Mouse (Mus musculus): ENCODE measurements around the gene Spp2. TPM values are rescaled to one million over a fixed set of nuclear protein-coding genes. Genes with fewer than 3 reads are reported as not detected.
A peak's percentile ranks its signal among the peaks of the same experiment; 100 is the strongest.
"Not testable (repeated sequence)": the region's sequence is repeated elsewhere in the genome, so short reads cannot be mapped to it uniquely, and the experiment has no call there.

Gene Spp2
- polyA plus RNA-seq, 1 experiment from 2014 or later: not detected

DNA sequence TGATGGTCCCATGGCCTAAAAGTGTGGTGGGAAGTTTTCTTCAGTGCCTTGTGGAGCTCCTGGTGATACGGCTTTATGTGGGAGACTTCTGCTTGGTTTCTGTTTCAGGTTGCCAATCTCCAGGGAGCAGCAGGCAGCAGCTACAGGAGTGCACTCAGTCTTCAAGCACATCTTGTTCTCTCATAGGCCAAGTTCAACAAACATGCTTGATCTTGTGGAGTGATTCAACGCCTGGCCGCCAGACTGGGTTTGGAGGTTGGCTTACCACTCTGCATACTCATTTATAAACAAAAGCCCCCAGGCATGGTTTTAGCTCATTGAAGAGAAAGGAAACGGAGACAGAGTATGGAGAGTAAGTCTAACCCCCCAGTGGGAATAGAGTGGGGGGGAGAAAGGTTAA is 36.6 kb downstream of the Spp2 start:
- H3K4me2 ChIP-seq (replicated peaks): no peak overlapping the region
- 69% methylated on average over 4 of the region's 4 CpGs for WGBS

GRCm38 (mm10) chr1:88445400-88445799 is 38.6 kb downstream of the Spp2 start:
- H3K27me3 ChIP-seq: no peaks in the 10 kb centered on the region
- no peak overlapping the region for H3K4me2 ChIP-seq (replicated peaks)
- no peak overlapping the region for H3K27ac ChIP-seq (replicated peaks)
- H3K9ac ChIP-seq (replicated peaks): no peak overlapping the region
- no peaks in the 10 kb centered on the region for H3K36me3 ChIP-seq
- 67% methylated on average over 4 of the region's 4 CpGs for WGBS
- no peak for ATAC-seq (replicated peaks)
- H3K4me1 ChIP-seq: peaks cover 18% of the 10 kb centered on the region
- H3K4me3 ChIP-seq: no peak overlapping the region
- no peaks in the 10 kb centered on the region for H3K9me3 ChIP-seq

More for the DNA sequence above, 36.6 kb downstream of the Spp2 start:
- Histone ChIP-seq H3K27ac (replicated peaks) (no peak overlapping the region), H3K9me3 (no peaks in the 10 kb centered on the region), H3K27me3 (no peaks in the 10 kb centered on the region), H3K4me1 (peaks cover 18% of the 10 kb centered on the region), H3K4me3 (no peak overlapping the region), H3K9ac (replicated peaks) (no peak overlapping the region), H3K36me3 (no peaks in the 10 kb centered on the region)
- no peak for ATAC-seq (replicated peaks)

DNA sequence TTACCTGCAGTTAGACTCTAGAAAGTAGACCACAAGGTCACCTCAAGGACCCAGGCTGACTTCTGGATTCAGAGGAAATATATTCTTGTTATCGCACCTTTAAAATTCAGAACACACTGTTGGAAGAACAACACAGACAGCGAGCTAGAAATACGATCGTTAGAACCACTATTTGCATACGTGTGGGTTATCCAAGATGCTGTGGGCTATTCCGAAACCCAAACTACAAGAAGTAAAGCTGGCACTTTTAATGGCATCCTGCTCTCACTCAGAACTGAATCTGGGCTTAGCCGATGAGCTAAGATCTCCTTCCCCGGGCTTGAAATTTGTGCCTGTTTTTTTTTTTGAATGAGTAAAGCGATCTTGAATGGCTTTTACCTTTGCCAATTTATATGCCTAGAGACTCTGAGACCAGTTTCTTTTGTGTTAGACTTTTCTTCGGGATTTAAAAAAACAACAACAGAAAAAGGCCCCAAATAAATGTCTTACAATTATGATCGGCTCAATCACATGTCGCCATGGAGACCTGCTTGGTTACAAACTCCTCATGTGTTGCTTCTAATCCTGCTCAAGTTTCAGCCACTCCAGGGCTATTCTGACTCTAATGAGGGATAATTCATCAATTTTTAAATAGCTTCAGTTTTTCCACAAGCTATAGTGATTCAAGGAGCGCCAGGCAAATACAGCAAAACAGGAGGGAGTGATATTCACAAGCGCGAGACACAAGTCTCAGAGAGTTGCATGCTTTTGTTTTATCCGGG is 39.7 kb downstream of the Spp2 start:
- Histone ChIP-seq H3K9ac (replicated peaks) (no peak overlapping the region), H3K9me3 (no peaks in the 10 kb centered on the region), H3K27me3 (no peaks in the 10 kb centered on the region), H3K27ac (replicated peaks) (0 out of 2 replicates have a peak overlapping the region, but pooled peaks have one; percentile 10), H3K4me2 (replicated peaks) (peak overlapping the region; percentile 13), H3K4me3 (0 out of 2 replicates have a peak overlapping the region, but pooled peaks have one; percentile 9), H3K36me3 (no peaks in the 10 kb centered on the region), H3K4me1 (peaks cover 18% of the 10 kb centered on the region)
- no peak for ATAC-seq (replicated peaks)
- WGBS: 10% methylated on average over 16 of the region's 16 CpGs

DNA sequence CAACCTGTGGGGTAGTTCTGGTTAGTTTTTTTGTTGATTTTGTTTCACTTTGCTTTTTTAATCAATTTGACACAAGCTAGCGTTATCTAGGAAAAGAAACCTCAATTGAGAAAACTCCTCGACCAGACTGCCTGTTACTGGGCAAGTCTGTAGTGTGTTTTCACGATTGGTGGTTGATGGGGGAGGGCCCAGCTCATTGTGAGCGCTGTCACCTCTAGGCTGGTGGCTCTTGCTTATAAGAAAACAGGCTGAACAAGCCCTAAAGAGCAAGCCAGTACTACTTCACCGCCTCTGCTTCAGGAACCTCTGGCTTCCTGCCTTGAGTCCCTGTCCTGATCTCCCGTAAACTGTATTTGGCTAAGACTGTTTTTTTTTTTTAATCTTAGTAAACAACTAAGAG is 40.7 kb downstream of the Spp2 start:
- peaks cover 18% of the 10 kb centered on the region for H3K4me1 ChIP-seq
- 0 out of 2 replicates have a peak, but pooled peaks have one; percentile 48 for ATAC-seq (replicated peaks)
- 9% methylated on average over 6 of the region's 6 CpGs for WGBS
- H3K27ac ChIP-seq (replicated peaks): no peak overlapping the region
- peak overlapping the region; percentile 11; the same call in 1 of the 2 replicates for H3K4me2 ChIP-seq (replicated peaks)
- no peaks in the 10 kb centered on the region for H3K36me3 ChIP-seq
- no peaks in the 10 kb centered on the region for H3K9me3 ChIP-seq
- H3K27me3 ChIP-seq: no peaks in the 10 kb centered on the region
- no peak overlapping the region for H3K4me3 ChIP-seq
- H3K9ac ChIP-seq (replicated peaks): no peak overlapping the region

- WGBS: 79% methylated on average over 3 of the region's 3 CpGs
- not testable (repeated sequence) for ATAC-seq (replicated peaks)
Measured at GRCm38 (mm10) chr1:88448094-88448493, 41.3 kb downstream of the Spp2 start.

DNA sequence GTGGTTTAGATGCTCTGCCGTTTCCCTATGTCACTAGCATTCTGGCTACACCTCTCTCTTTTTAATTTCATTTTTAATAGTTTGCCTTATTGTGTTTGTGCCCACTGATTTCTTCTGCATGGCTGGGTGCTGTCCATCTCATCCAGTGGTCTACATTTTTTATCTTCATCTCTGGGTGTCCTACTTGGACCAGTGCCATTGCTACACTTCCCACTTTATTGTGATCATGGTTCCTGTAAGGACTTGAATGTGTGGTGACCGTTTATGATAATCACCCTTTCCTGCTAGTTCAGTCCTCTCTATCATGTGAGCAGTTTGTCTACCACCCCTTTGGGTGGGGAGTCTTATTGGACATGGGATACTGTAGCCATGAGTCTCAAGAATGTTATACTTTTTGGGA is 43.0 kb downstream of the Spp2 start:
- no peaks in the 10 kb centered on the region for H3K36me3 ChIP-seq
- H3K9ac ChIP-seq (replicated peaks): no peak overlapping the region
- no peaks in the 10 kb centered on the region for H3K27me3 ChIP-seq
- ATAC-seq (replicated peaks): no peak
- H3K4me1 ChIP-seq: peaks cover 21% of the 10 kb centered on the region
- H3K4me3 ChIP-seq: no peak overlapping the region
- H3K4me2 ChIP-seq (replicated peaks): no peak overlapping the region
- 82% methylated on average over 2 of the region's 2 CpGs for WGBS
- no peaks in the 10 kb centered on the region for H3K9me3 ChIP-seq
- no peak overlapping the region for H3K27ac ChIP-seq (replicated peaks)

More at GRCm38 (mm10) chr1:88448094-88448493, 41.3 kb downstream of the Spp2 start:
- H3K27ac ChIP-seq (replicated peaks); H3K4me2 ChIP-seq (replicated peaks); H3K36me3 ChIP-seq; H3K27me3 ChIP-seq; H3K4me3 ChIP-seq; H3K9ac ChIP-seq (replicated peaks); H3K9me3 ChIP-seq: not testable (repeated sequence)
- peaks cover 18% of the 10 kb centered on the region for H3K4me1 ChIP-seq

- Histone ChIP-seq H3K4me3 (no peak overlapping the region), H3K9ac (replicated peaks) (no peak overlapping the region), H3K27me3 (no peaks in the 10 kb centered on the region), H3K27ac (replicated peaks) (no peak overlapping the region), H3K4me1 (peaks cover 21% of the 10 kb centered on the region), H3K9me3 (no peaks in the 10 kb centered on the region), H3K36me3 (no peaks in the 10 kb centered on the region), H3K4me2 (replicated peaks) (no peak overlapping the region)
- ATAC-seq (replicated peaks): no peak
- 79% methylated on average over 4 of the region's 4 CpGs for WGBS
Measured at GRCm38 (mm10) chr1:88450668-88451067, 43.9 kb downstream of the Spp2 start.

- Histone ChIP-seq H3K4me3 (no peak overlapping the region), H3K27ac (replicated peaks) (no peak overlapping the region), H3K4me1 (peaks cover 8% of the 10 kb centered on the region), H3K9me3 (no peaks in the 10 kb centered on the region), H3K36me3 (no peaks in the 10 kb centered on the region), H3K4me2 (replicated peaks) (no peak overlapping the region), H3K9ac (replicated peaks) (no peak overlapping the region), H3K27me3 (no peaks in the 10 kb centered on the region)
- no peak for ATAC-seq (replicated peaks)
- WGBS: 95% methylated on average over 6 of the region's 6 CpGs
Measured at GRCm38 (mm10) chr1:88452198-88452597, 45.4 kb downstream of the Spp2 start.

GRCm38 (mm10) chr1:88454703-88455102 is 47.9 kb downstream of the Spp2 start:
- WGBS: 58% methylated on average over 3 of the region's 3 CpGs
- Histone ChIP-seq H3K4me3 (no peak overlapping the region), H3K27ac (replicated peaks) (no peak overlapping the region), H3K9me3 (no peaks in the 10 kb centered on the region), H3K9ac (replicated peaks) (no peak overlapping the region), H3K4me2 (replicated peaks) (no peak overlapping the region), H3K36me3 (no peaks in the 10 kb centered on the region), H3K27me3 (no peaks in the 10 kb centered on the region), H3K4me1 (peaks cover 3% of the 10 kb centered on the region; the same call in 1 of the 2 replicates)
- ATAC-seq (replicated peaks): no peak

DNA sequence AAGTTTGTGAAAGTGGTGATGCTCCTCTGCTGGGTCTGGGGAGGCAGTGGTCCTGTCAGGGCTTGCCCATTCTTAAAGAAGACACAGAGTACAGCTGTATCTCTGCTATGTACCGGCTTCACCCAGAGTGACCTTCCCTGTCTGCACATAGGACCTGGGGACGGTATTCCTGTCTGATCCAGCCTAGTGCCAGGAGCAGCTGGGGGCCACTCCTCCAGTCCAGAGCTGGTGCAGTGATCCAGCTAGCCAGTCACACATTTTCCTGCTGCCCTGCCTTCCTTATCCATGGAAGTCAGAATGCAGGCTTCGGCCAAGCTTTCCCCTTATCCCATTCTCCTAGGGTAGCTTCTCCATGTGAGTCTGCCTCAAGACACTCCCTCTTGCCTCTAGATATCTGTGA is 49.0 kb downstream of the Spp2 start:
- H3K9me3 ChIP-seq: no peaks in the 10 kb centered on the region
- H3K9ac ChIP-seq (replicated peaks): no peak overlapping the region
- no peak overlapping the region for H3K27ac ChIP-seq (replicated peaks)
- no peaks in the 10 kb centered on the region for H3K36me3 ChIP-seq
- H3K4me3 ChIP-seq: no peak overlapping the region
- no peak overlapping the region for H3K4me2 ChIP-seq (replicated peaks)
- no peaks in the 10 kb centered on the region for H3K27me3 ChIP-seq
- WGBS: 77% methylated on average over 3 of the region's 3 CpGs
- H3K4me1 ChIP-seq: peaks cover 3% of the 10 kb centered on the region; the same call in 1 of the 2 replicates
- no peak for ATAC-seq (replicated peaks)

- Histone ChIP-seq H3K27ac (replicated peaks) (0 out of 2 replicates have a peak overlapping the region, but pooled peaks have one; percentile 11), H3K27me3 (no peaks in the 10 kb centered on the region), H3K9me3 (no peaks in the 10 kb centered on the region), H3K36me3 (no peaks in the 10 kb centered on the region), H3K4me2 (replicated peaks) (no peak overlapping the region), H3K4me1 (peaks cover 3% of the 10 kb centered on the region; the same call in 1 of the 2 replicates), H3K4me3 (no peak overlapping the region), H3K9ac (replicated peaks) (no peak overlapping the region)
- peak; percentile 83 for ATAC-seq (replicated peaks)
- 41% methylated on average over 14 of the region's 14 CpGs for WGBS
Measured at GRCm38 (mm10) chr1:88456451-88457072, 49.8 kb downstream of the Spp2 start.

GRCm38 (mm10) chr1:88459196-88459595 is 52.4 kb downstream of the Spp2 start:
- Histone ChIP-seq H3K4me1 (peaks cover 6% of the 10 kb centered on the region), H3K4me3 (no peak overlapping the region), H3K27ac (replicated peaks) (no peak overlapping the region), H3K27me3 (no peaks in the 10 kb centered on the region), H3K36me3 (no peaks in the 10 kb centered on the region), H3K4me2 (replicated peaks) (no peak overlapping the region), H3K9ac (replicated peaks) (no peak overlapping the region), H3K9me3 (no peaks in the 10 kb centered on the region)
- WGBS: 83% methylated on average over 4 of the region's 4 CpGs
- no peak for ATAC-seq (replicated peaks)
